Mouse (Mus musculus): ENCODE measurements around the gene Cyp26b1.
"Not testable (repeated sequence)": the region's sequence is repeated elsewhere in the genome, so short reads cannot be mapped to it uniquely, and the experiment has no call there.

The Cyp26b1 gene

GRCm38 (mm10) chr6:84593693-84594092 lies at the start of gene Cyp26b1:
Gene Cyp26b1, minus strand, starts transcription at chr6:84593908.
- no peak for DNase-seq (ENCODE audit: low read depth, low spot score)

GRCm38 (mm10) chr6:84641062-84641431 lies 47.3 kb upstream of the Cyp26b1 start:
- no peak for DNase-seq (ENCODE audit: low read depth, low spot score)

GRCm38 (mm10) chr6:84640324-84641061 lies 46.8 kb upstream of the Cyp26b1 start:
- DNase-seq (ENCODE audit: low read depth, low spot score): no peak

- no peak for DNase-seq (ENCODE audit: low read depth, low spot score)
These were observed 44.5 kb upstream of the Cyp26b1 start for GRCm38 (mm10) chr6:84638206-84638605.

- no peak for DNase-seq (ENCODE audit: low read depth, low spot score)
These were observed 37.9 kb upstream of the Cyp26b1 start for GRCm38 (mm10) chr6:84631588-84631987.

GRCm38 (mm10) chr6:84630276-84630675 lies 36.6 kb upstream of the Cyp26b1 start:
- no peak for DNase-seq (ENCODE audit: low read depth, low spot score)

GRCm38 (mm10) chr6:84628831-84629230 lies 35.1 kb upstream of the Cyp26b1 start:
- DNase-seq (ENCODE audit: low read depth, low spot score): no peak

- no peak for DNase-seq (ENCODE audit: low read depth, low spot score)
These were observed 32.7 kb upstream of the Cyp26b1 start for GRCm38 (mm10) chr6:84626398-84626797.

- no peak for DNase-seq (ENCODE audit: low read depth, low spot score)
These were observed 25.5 kb upstream of the Cyp26b1 start for GRCm38 (mm10) chr6:84619166-84619565.

- no peak for DNase-seq (ENCODE audit: low read depth, low spot score)
These were observed 23.3 kb upstream of the Cyp26b1 start for GRCm38 (mm10) chr6:84617051-84617450.

- DNase-seq (ENCODE audit: low read depth, low spot score): no peak
These were observed 22.9 kb upstream of the Cyp26b1 start for GRCm38 (mm10) chr6:84616586-84616985.

- no peak for DNase-seq (ENCODE audit: low read depth, low spot score)
These were observed 19.9 kb upstream of the Cyp26b1 start for GRCm38 (mm10) chr6:84613561-84613960.

- no peak for DNase-seq (ENCODE audit: low read depth, low spot score)
These were observed 7.6 kb upstream of the Cyp26b1 start for GRCm38 (mm10) chr6:84601136-84601889.

GRCm38 (mm10) chr6:84599296-84599695 lies 5.6 kb upstream of the Cyp26b1 start:
- DNase-seq (ENCODE audit: low read depth, low spot score): not testable (repeated sequence)

- DNase-seq (ENCODE audit: low read depth, low spot score): no peak
These were observed 5.0 kb upstream of the Cyp26b1 start for GRCm38 (mm10) chr6:84598725-84599124.

GRCm38 (mm10) chr6:84594626-84595025 lies 918 bp upstream of the Cyp26b1 start:
- no peak for DNase-seq (ENCODE audit: low read depth, low spot score)

- DNase-seq (ENCODE audit: low read depth, low spot score): no peak
These were observed 2.6 kb downstream of the Cyp26b1 start for GRCm38 (mm10) chr6:84590961-84591745.

GRCm38 (mm10) chr6:84589742-84590686 lies 3.7 kb downstream of the Cyp26b1 start:
- DNase-seq (ENCODE audit: low read depth, low spot score): peak; percentile 76

- no peak for DNase-seq (ENCODE audit: low read depth, low spot score)
These were observed 4.6 kb downstream of the Cyp26b1 start for GRCm38 (mm10) chr6:84588895-84589652.

GRCm38 (mm10) chr6:84588221-84588894 lies 5.3 kb downstream of the Cyp26b1 start:
- DNase-seq (ENCODE audit: low read depth, low spot score): no peak

Data from retina, postnatal 7 days (tissue).